Mouse (Mus musculus) cerebellum, adult 11 months (tissue): ENCODE results near the gene Plcb3.

Experiments
- DNase-seq: peaks from one replicate; pipeline ENCODE4 v3.0.0; 2022

Gene Plcb3

GRCm38 (mm10) chr19:6918321-6918720 is 57.9 kb downstream of the Plcb3 start:
- DNase-seq: no peak

GRCm38 (mm10) chr19:6916496-6916895 is 59.8 kb downstream of the Plcb3 start:
- DNase-seq: peak; percentile 11

GRCm38 (mm10) chr19:6915276-6915675 is 61.0 kb downstream of the Plcb3 start:
- DNase-seq: no peak

- no peak for DNase-seq
Measured at GRCm38 (mm10) chr19:6914540-6914939, 61.7 kb downstream of the Plcb3 start.

- no peak for DNase-seq
Measured at GRCm38 (mm10) chr19:6913991-6914390, 62.3 kb downstream of the Plcb3 start.

GRCm38 (mm10) chr19:6913036-6913435 is 63.2 kb downstream of the Plcb3 start:
- no peak for DNase-seq

GRCm38 (mm10) chr19:6912205-6912970 is 63.9 kb downstream of the Plcb3 start:
- DNase-seq: no peak

- peak; percentile 33 for DNase-seq
Measured at GRCm38 (mm10) chr19:6911101-6912074, 64.9 kb downstream of the Plcb3 start.

GRCm38 (mm10) chr19:6910306-6910705 is 66.0 kb downstream of the Plcb3 start:
- DNase-seq: peak; percentile 59

- DNase-seq: peak; percentile 84
Measured at GRCm38 (mm10) chr19:6909507-6910289, 66.6 kb downstream of the Plcb3 start, which contains the start of the genes Trmt112 and Prdx5. TSS of gene Trmt112 (plus strand) at chr19:6909698. TSS of gene Prdx5 (minus strand) at chr19:6910106.

- no peak for DNase-seq
Measured at GRCm38 (mm10) chr19:6909021-6909420, 67.2 kb downstream of the Plcb3 start.

- no peak for DNase-seq
Measured at GRCm38 (mm10) chr19:6907811-6908540, 68.3 kb downstream of the Plcb3 start.

- DNase-seq: no peak
Measured at GRCm38 (mm10) chr19:6907094-6907493, 69.2 kb downstream of the Plcb3 start.

GRCm38 (mm10) chr19:6906199-6906598 is 70.1 kb downstream of the Plcb3 start:
- no peak for DNase-seq

GRCm38 (mm10) chr19:6905498-6906159 is 70.6 kb downstream of the Plcb3 start:
- DNase-seq: no peak

- no peak for DNase-seq
Measured at GRCm38 (mm10) chr19:6904846-6905245, 71.4 kb downstream of the Plcb3 start.

GRCm38 (mm10) chr19:6903031-6903430 is 73.2 kb downstream of the Plcb3 start:
- DNase-seq: no peak
